Mouse (Mus musculus) ES-E14 (cell line): ENCODE measurements around the gene Gm9970. TPM values are rescaled to one million over a fixed set of nuclear protein-coding genes. Genes with fewer than 3 reads are reported as not detected.
A peak's percentile ranks its signal among the peaks of the same experiment; 100 is the strongest.

ENCODE experiments used
- DNase-seq: peaks from one replicate; pipeline ENCODE4 v3.0.0-alpha.2; 2013; ENCODE audit warnings: low read depth, low spot score
- H3K27ac ChIP-seq: 2 replicates; pipeline ENCODE4 v1.5.1; 2012; ENCODE audit warnings: low read depth, mild to moderate bottlenecking, low read length, moderate library complexity, mixed read lengths; ENCODE audit not compliant: poor library complexity, insufficient read depth, severe bottlenecking
- H3K36me3 ChIP-seq: 2 replicates; pipeline ENCODE4 v1.6.1; 2012; ENCODE audit warnings: mild to moderate bottlenecking, low read length, moderate library complexity, mixed read lengths; ENCODE audit not compliant: control insufficient read depth, poor library complexity, insufficient read depth, severe bottlenecking
- H3K4me1 ChIP-seq, 2 experiments: fragments of 150-350 bp in 1 of 2; sonication (generic) in 1 of 2; 2 replicates each; pipeline ENCODE4 v1.6.1; 2012; ENCODE audit warnings: low read length in 2 of 2, mild to moderate bottlenecking in 1 of 2, mixed read lengths in 1 of 2; ENCODE audit not compliant: control insufficient read depth in 2 of 2, insufficient read depth in 2 of 2, poor library complexity in 1 of 2
- H3K4me3 ChIP-seq, 2 experiments: fragments of 150-350 bp in 1 of 2; sonication (generic) in 1 of 2; 2 replicates each; pipeline ENCODE4 v1.5.1; 2012; ENCODE audit warnings: low read length in 2 of 2, low read depth in 1 of 2, mild to moderate bottlenecking in 1 of 2, mixed read lengths in 1 of 2; ENCODE audit not compliant: insufficient read depth in 1 of 2, poor library complexity in 1 of 2, severe bottlenecking in 1 of 2
- H3K9ac ChIP-seq: 2 replicates; pipeline ENCODE4 v1.6.1; 2012; ENCODE audit warnings: low read depth, mild to moderate bottlenecking, low read length, mixed read lengths; ENCODE audit not compliant: poor library complexity, insufficient read depth, severe bottlenecking
- H3K9me3 ChIP-seq: fragments of 150-350 bp; sonication (generic); 2 replicates; pipeline ENCODE4 v1.6.1; 2012; ENCODE audit warnings: low read depth, mild to moderate bottlenecking, low read length; ENCODE audit not compliant: control insufficient read depth, insufficient read depth
- CHD2 ChIP-seq: IDR thresholded peaks from 2 replicates; pipeline ENCODE4 v1.6.1; 2014; ENCODE audit warnings: mild to moderate bottlenecking, low read depth, low read length, inconsistent platforms
- HCFC1 ChIP-seq: IDR thresholded peaks from 2 replicates; pipeline ENCODE4 v1.6.1; 2012; ENCODE audit warnings: low read length, inconsistent platforms, borderline replicate concordance; ENCODE audit not compliant: insufficient read depth
- MAFK ChIP-seq: IDR thresholded peaks from 2 replicates; pipeline ENCODE4 v1.6.1; 2014; ENCODE audit warnings: mild to moderate bottlenecking, low read depth, low read length, inconsistent platforms; ENCODE audit not compliant: insufficient read depth
- ZC3H11A ChIP-seq: IDR thresholded peaks from 2 replicates; pipeline ENCODE4 v1.6.1; 2012; ENCODE audit warnings: low read depth, mild to moderate bottlenecking, inconsistent platforms, low read length, borderline replicate concordance
- ZNF384 ChIP-seq: IDR thresholded peaks from 2 replicates; pipeline ENCODE4 v1.6.1; 2012; ENCODE audit warnings: low read depth, low read length, inconsistent platforms
- in situ Hi-C, 2 experiments: fragments of 600-800 bp; cut with MboI; formaldehyde crosslinking; loops; one replicate each; pipeline ENCODE4 v1.15.1; 2025; ENCODE audit warnings: low sequenced_read_pairs in 2 of 2, inconsistent platforms in 1 of 2; ENCODE audit not compliant: unreplicated experiment in 2 of 2
- total RNA-seq: library from RNA; depleted of rRNA; stranded (reverse); fragments of 300-350 nt; gene quantifications from 2 replicates; pipeline ENCODE4 v1.2.3, GENCODE M21; 2012

Gene Gm9970
- total RNA-seq, 1 experiment, result not detected

GRCm38 (mm10) chr5:31220448-31221303 is 20.4 kb downstream of the Gm9970 start, which contains the start of gene Ppm1g:
TSS of gene Ppm1g (minus strand) at chr5:31220687.
- Histone ChIP-seq H3K27ac (peak within 1 kb of the TSS; percentile 67), H3K36me3 (no peaks in the 10 kb centered on the region), H3K9ac (peak within 1 kb of the TSS; percentile 96), H3K9me3 (no peaks in the 10 kb centered on the region), H3K4me1 (peaks cover 0 to 3% of the 10 kb centered on the region in 2 experiments; a peak in 1 of 4 replicates), H3K4me3 (peak within 1 kb of the TSS; percentile 91 to 96)
- in situ Hi-C loops, result no loop called here
- DNase-seq, result peak; percentile 88
- peak; percentile 95 for TF ChIP-seq CHD2
- no peak for TF ChIP-seq MAFK
- peak; percentile 47; the same call in 1 of the 2 replicates for TF ChIP-seq HCFC1

GRCm38 (mm10) chr5:31219911-31220447 is 21.1 kb downstream of the Gm9970 start:
- Histone ChIP-seq H3K4me3 (peak overlapping the region; percentile 91 to 96), H3K4me1 (peaks cover 0 to 3% of the 10 kb centered on the region in 2 experiments; a peak in 1 of 4 replicates), H3K27ac (peak overlapping the region; percentile 67), H3K9ac (peak overlapping the region; percentile 94), H3K36me3 (no peaks in the 10 kb centered on the region), H3K9me3 (no peaks in the 10 kb centered on the region)
- DNase-seq, result no peak
- TF ChIP-seq MAFK, result no peak
- TF ChIP-seq CHD2, result no peak
- TF ChIP-seq ZNF384, result no peak
- no peak for TF ChIP-seq HCFC1
- no peak for TF ChIP-seq ZC3H11A
- in situ Hi-C loops, result no loop called here

- H3K9ac ChIP-seq, result peak overlapping the region; percentile 94
- H3K9me3 ChIP-seq, result no peaks in the 10 kb centered on the region
- H3K36me3 ChIP-seq, result no peaks in the 10 kb centered on the region
- no peak overlapping the region; the same call in 1 of the 2 replicates for H3K27ac ChIP-seq
- in situ Hi-C loops, result no loop called here
- TF ChIP-seq HCFC1, result no peak
- no peak for TF ChIP-seq ZC3H11A
- no peak for TF ChIP-seq ZNF384
- no peak for TF ChIP-seq MAFK
- TF ChIP-seq CHD2, result no peak
- H3K4me1 ChIP-seq, result peaks cover 0 to 3% of the 10 kb centered on the region in 2 experiments; a peak in 1 of 4 replicates
- DNase-seq, result no peak
- H3K4me3 ChIP-seq, result peak overlapping the region; percentile 91 to 96
Measured at GRCm38 (mm10) chr5:31219474-31219873, 21.6 kb downstream of the Gm9970 start.

GRCm38 (mm10) chr5:31219070-31219469 is 22.0 kb downstream of the Gm9970 start:
- Histone ChIP-seq H3K27ac (no peak overlapping the region), H3K9ac (no peak overlapping the region), H3K36me3 (no peaks in the 10 kb centered on the region), H3K4me3 (peak overlapping the region; percentile 30 to 96; a peak in 3 of 4 replicates), H3K9me3 (no peaks in the 10 kb centered on the region), H3K4me1 (peaks cover 0 to 3% of the 10 kb centered on the region in 2 experiments; a peak in 1 of 4 replicates)
- in situ Hi-C loops, result no loop called here
- peak; percentile 99 for TF ChIP-seq ZNF384
- no peak for TF ChIP-seq CHD2
- DNase-seq, result no peak
